Mouse (Mus musculus): ENCODE measurements at regions not wholly inside any gene's neighbourhood (a gene's known extent, or its start where the extent isn't known, plus 50 kb on each side); places are given as distances from the start of the nearest gene placed in this dataset.

DNA sequence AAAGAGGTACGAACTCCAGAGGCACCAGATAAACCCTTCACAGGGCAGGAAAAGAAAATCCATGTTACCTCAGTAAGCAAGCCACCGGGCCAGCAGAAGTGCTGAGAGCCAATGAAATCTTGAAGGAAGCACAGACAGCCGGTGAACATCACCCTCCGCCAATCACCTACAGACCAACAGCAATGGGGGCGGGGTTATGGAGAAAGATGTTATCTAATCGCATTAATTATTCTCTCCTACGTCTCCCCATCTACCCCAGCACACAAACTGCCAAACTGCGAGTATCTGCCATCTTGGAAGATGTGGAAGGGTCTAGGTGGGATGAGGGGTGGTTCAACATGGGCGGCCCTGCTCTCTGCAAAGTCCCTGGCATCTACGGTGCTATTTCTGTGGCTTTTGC lies 68.6 kb upstream of the Slc44a3 start:
- no peaks in the 10 kb centered on the region for H3K36me3 ChIP-seq (ENCODE audit: control insufficient read depth, insufficient read depth, low read length, poor library complexity, severe bottlenecking)
- H3K4me1 ChIP-seq (ENCODE audit: control insufficient read depth, insufficient read depth, low read length) = no peaks in the 10 kb centered on the region
- H3K4me3 ChIP-seq (ENCODE audit: low read depth, low read length) = peak overlapping the region; percentile 65
- no peaks in the 10 kb centered on the region for H3K9me3 ChIP-seq (replicated peaks; ENCODE audit: control insufficient read depth, insufficient read depth, low read length, poor library complexity, severe bottlenecking)
- peak overlapping the region; percentile 69 for H3K9ac ChIP-seq (ENCODE audit: low read depth, poor library complexity, severe bottlenecking)
- H3K27ac ChIP-seq (ENCODE audit: insufficient read depth, low read length) = peak overlapping the region; percentile 47
- no peak for TF ChIP-seq EP300 (IDR thresholded peaks at IDR 0.05; ENCODE audit: insufficient read depth, low read depth, low read length)
- no peak for TF ChIP-seq CTCF (IDR thresholded peaks at IDR 0.05; ENCODE audit: low read depth, low read length)
- TF ChIP-seq POLR2A (IDR thresholded peaks at IDR 0.05; ENCODE audit: insufficient read depth, low read length) = no peak
- no peaks in the 10 kb centered on the region for H3K27me3 ChIP-seq (ENCODE audit: control insufficient read depth, insufficient read depth, low read length, poor library complexity, severe bottlenecking)

DNA sequence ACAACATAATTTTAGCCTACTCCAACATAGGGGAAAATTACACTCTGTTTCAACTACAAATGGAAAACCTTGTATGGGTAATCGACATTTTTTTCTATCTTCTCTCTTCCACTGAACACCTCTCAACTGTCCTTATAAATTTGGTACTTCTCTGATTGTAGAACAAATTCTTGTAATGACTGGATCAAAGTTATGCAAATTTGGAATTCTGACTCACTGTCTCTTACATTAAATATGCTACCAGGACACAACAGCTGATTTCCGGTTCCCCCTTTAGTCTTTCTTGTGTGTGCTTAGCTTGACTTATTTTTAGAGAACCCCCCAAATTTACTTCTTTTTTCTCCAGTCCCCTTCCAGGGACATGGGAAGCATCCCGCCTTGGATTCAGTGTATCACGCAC lies 68.2 kb upstream of the Slc44a3 start:
- Histone ChIP-seq H3K4me3 (ENCODE audit: low read depth, low read length) (no peak overlapping the region), H3K36me3 (ENCODE audit: control insufficient read depth, insufficient read depth, low read length, poor library complexity, severe bottlenecking) (no peaks in the 10 kb centered on the region), H3K27me3 (ENCODE audit: control insufficient read depth, insufficient read depth, low read length, poor library complexity, severe bottlenecking) (no peaks in the 10 kb centered on the region), H3K4me1 (ENCODE audit: control insufficient read depth, insufficient read depth, low read length) (no peaks in the 10 kb centered on the region), H3K9ac (ENCODE audit: low read depth, poor library complexity, severe bottlenecking) (peak overlapping the region; percentile 69; the same call in 1 of the 2 replicates), H3K27ac (ENCODE audit: insufficient read depth, low read length) (no peak overlapping the region; the same call in 1 of the 2 replicates), H3K9me3 (replicated peaks; ENCODE audit: control insufficient read depth, insufficient read depth, low read length, poor library complexity, severe bottlenecking) (no peaks in the 10 kb centered on the region)
- no peak for TF ChIP-seq POLR2A (IDR thresholded peaks at IDR 0.05; ENCODE audit: insufficient read depth, low read length)
- no peak for TF ChIP-seq CTCF (IDR thresholded peaks at IDR 0.05; ENCODE audit: low read depth, low read length)
- TF ChIP-seq EP300 (IDR thresholded peaks at IDR 0.05; ENCODE audit: insufficient read depth, low read depth, low read length) = no peak

DNA sequence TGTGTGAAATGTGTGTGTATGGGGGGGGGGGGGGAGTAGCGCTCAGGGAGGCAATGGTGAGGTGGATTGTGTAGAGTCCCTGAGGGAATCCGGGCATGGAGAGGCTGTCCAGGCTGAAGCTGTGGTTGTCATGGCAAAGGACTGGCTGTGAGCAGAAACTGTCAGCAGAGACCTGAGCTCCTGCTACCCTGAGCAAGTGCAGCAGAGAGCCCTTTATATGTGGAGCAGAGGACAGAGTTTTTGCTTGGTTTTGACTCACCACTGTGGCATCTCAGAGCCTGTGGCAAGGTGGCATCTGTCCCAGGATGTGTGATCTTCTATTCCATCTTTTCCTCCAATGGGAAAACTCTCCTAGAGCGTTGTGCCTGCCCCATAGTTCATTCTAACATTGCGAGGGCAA lies 65.8 kb upstream of the Slc44a3 start:
- no peaks in the 10 kb centered on the region for H3K4me1 ChIP-seq (ENCODE audit: control insufficient read depth, insufficient read depth, low read length)
- TF ChIP-seq EP300 (IDR thresholded peaks at IDR 0.05; ENCODE audit: insufficient read depth, low read depth, low read length) (no peak), CTCF (IDR thresholded peaks at IDR 0.05; ENCODE audit: low read depth, low read length) (no peak), POLR2A (IDR thresholded peaks at IDR 0.05; ENCODE audit: insufficient read depth, low read length) (no peak)
- no peaks in the 10 kb centered on the region for H3K9me3 ChIP-seq (replicated peaks; ENCODE audit: control insufficient read depth, insufficient read depth, low read length, poor library complexity, severe bottlenecking)
- H3K27me3 ChIP-seq (ENCODE audit: control insufficient read depth, insufficient read depth, low read length, poor library complexity, severe bottlenecking) = no peaks in the 10 kb centered on the region
- H3K36me3 ChIP-seq (ENCODE audit: control insufficient read depth, insufficient read depth, low read length, poor library complexity, severe bottlenecking) = no peaks in the 10 kb centered on the region
- no peak overlapping the region for H3K27ac ChIP-seq (ENCODE audit: insufficient read depth, low read length)
- H3K4me3 ChIP-seq (ENCODE audit: low read depth, low read length) = no peak overlapping the region
- no peak overlapping the region for H3K9ac ChIP-seq (ENCODE audit: low read depth, poor library complexity, severe bottlenecking)

DNA sequence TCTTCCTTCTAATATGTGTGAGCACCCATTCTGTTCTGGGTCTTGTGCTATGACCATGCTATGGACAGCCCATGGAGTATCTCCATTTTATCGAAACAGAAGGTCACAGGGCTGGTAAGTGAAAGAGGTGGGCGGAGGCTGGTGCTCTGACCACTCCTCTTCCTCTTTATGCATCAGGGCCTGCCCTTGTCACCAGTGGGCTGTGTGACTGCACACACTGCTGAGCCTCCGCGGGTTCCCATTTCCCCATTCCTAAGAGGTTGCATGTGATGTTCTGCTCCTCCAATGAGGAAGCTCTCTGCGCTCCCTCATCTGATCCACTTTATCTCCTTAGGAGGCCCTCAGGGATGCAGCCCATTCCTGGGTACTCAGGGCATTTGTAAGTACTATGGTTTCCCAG lies 65.0 kb upstream of the Slc44a3 start:
- TF ChIP-seq EP300 (IDR thresholded peaks at IDR 0.05; ENCODE audit: insufficient read depth, low read depth, low read length) (no peak), CTCF (IDR thresholded peaks at IDR 0.05; ENCODE audit: low read depth, low read length) (no peak), POLR2A (IDR thresholded peaks at IDR 0.05; ENCODE audit: insufficient read depth, low read length) (no peak)
- Histone ChIP-seq H3K4me1 (ENCODE audit: control insufficient read depth, insufficient read depth, low read length) (no peaks in the 10 kb centered on the region), H3K36me3 (ENCODE audit: control insufficient read depth, insufficient read depth, low read length, poor library complexity, severe bottlenecking) (no peaks in the 10 kb centered on the region), H3K27ac (ENCODE audit: insufficient read depth, low read length) (no peak overlapping the region), H3K9ac (ENCODE audit: low read depth, poor library complexity, severe bottlenecking) (no peak overlapping the region), H3K27me3 (ENCODE audit: control insufficient read depth, insufficient read depth, low read length, poor library complexity, severe bottlenecking) (no peaks in the 10 kb centered on the region), H3K9me3 (replicated peaks; ENCODE audit: control insufficient read depth, insufficient read depth, low read length, poor library complexity, severe bottlenecking) (no peaks in the 10 kb centered on the region), H3K4me3 (ENCODE audit: low read depth, low read length) (no peak overlapping the region)

DNA sequence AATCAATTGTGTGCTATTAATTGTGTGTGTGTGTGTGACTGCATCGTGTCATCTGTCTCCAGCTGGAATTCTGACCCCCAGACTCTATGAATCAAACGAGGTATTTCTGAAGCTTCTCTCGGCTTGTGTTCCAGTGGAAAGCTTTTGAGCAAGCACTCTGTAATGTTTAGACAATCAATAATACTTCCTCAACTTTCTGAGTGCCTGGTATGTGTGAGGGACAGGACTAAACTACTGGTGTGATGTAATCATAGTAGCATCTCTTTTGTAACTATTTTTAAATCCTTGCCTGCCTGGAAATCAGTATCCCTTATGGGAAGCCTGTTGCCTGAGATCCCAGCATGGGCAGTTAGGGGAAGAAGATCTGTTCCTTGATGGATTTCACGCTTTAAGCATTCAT lies 62.4 kb upstream of the Slc44a3 start:
- Histone ChIP-seq H3K9me3 (replicated peaks; ENCODE audit: control insufficient read depth, insufficient read depth, low read length, poor library complexity, severe bottlenecking) (no peaks in the 10 kb centered on the region), H3K36me3 (ENCODE audit: control insufficient read depth, insufficient read depth, low read length, poor library complexity, severe bottlenecking) (no peaks in the 10 kb centered on the region), H3K4me3 (ENCODE audit: low read depth, low read length) (no peak overlapping the region), H3K27me3 (ENCODE audit: control insufficient read depth, insufficient read depth, low read length, poor library complexity, severe bottlenecking) (no peaks in the 10 kb centered on the region), H3K27ac (ENCODE audit: insufficient read depth, low read length) (no peak overlapping the region), H3K4me1 (ENCODE audit: control insufficient read depth, insufficient read depth, low read length) (no peaks in the 10 kb centered on the region), H3K9ac (ENCODE audit: low read depth, poor library complexity, severe bottlenecking) (no peak overlapping the region)
- TF ChIP-seq POLR2A (IDR thresholded peaks at IDR 0.05; ENCODE audit: insufficient read depth, low read length) (no peak), CTCF (IDR thresholded peaks at IDR 0.05; ENCODE audit: low read depth, low read length) (no peak), EP300 (IDR thresholded peaks at IDR 0.05; ENCODE audit: insufficient read depth, low read depth, low read length) (no peak)

DNA sequence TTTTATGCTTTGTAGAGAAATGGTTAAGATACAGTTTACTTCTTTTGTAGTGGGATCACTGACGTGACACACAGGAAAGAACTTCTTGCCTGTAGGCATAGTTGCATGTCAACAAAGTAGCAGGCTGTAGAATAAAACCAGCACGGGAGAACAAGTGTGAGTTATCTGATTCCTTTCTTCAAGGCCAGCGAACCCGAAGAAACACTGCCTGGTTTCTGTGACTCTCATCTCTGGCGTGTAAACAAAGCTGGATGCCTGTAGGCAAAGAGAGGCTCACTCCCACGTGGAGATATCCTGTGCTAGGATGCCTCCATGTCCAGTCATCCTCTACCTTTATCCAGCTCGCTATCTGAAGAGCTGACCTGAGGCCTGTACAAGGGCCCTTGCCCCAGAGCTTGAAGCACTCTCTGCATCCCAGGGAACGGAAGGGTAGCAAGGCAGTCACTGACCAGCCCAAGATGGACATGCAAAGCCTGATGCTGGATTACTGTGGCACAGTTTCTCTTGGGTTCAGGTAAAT lies 61.5 kb upstream of the Slc44a3 start:
- Histone ChIP-seq H3K4me3 (ENCODE audit: low read depth, low read length) (no peak overlapping the region), H3K27ac (ENCODE audit: insufficient read depth, low read length) (no peak overlapping the region), H3K27me3 (ENCODE audit: control insufficient read depth, insufficient read depth, low read length, poor library complexity, severe bottlenecking) (no peaks in the 10 kb centered on the region), H3K9ac (ENCODE audit: low read depth, poor library complexity, severe bottlenecking) (no peak overlapping the region), H3K4me1 (ENCODE audit: control insufficient read depth, insufficient read depth, low read length) (peaks cover 4% of the 10 kb centered on the region), H3K9me3 (replicated peaks; ENCODE audit: control insufficient read depth, insufficient read depth, low read length, poor library complexity, severe bottlenecking) (no peaks in the 10 kb centered on the region), H3K36me3 (ENCODE audit: control insufficient read depth, insufficient read depth, low read length, poor library complexity, severe bottlenecking) (no peaks in the 10 kb centered on the region)
- TF ChIP-seq CTCF (IDR thresholded peaks at IDR 0.05; ENCODE audit: low read depth, low read length) (no peak), EP300 (IDR thresholded peaks at IDR 0.05; ENCODE audit: insufficient read depth, low read depth, low read length) (no peak), POLR2A (IDR thresholded peaks at IDR 0.05; ENCODE audit: insufficient read depth, low read length) (no peak)
